Mouse (Mus musculus): ENCODE results near the gene Ndrg3.

DNA sequence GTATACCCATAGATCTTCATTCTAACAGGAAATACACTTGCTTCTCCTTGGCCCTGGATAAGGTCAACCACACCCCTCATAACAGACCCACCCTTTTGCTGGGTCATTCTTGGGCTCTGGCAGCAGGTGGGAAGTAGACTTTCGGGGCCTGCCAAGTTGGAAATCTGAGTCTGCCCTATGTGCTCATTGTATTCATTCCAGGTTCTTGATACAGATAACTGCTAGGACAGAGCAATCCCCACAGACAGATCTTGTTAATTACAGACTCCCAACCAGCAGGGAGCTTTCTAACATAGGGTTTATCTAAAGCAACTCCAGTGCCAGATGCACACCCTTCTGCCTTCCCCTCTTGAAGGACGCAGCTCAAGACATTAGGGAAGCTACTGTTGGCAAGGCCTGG lies 9.0 kb downstream of the Ndrg3 start:
- no peak for TF ChIP-seq CTCF (IDR thresholded peaks at IDR 0.05; ENCODE audit: control insufficient read depth, insufficient read depth, insufficient read length)
- TF ChIP-seq USF1 (IDR thresholded peaks at IDR 0.05; ENCODE audit: low read depth): no peak
- no peak for TF ChIP-seq MAX (IDR thresholded peaks at IDR 0.05)
- TF ChIP-seq MYOD1 (IDR thresholded peaks at IDR 0.05; ENCODE audit: control insufficient read depth, insufficient read length, low read depth): no peak
- TF ChIP-seq MYOG (IDR thresholded peaks at IDR 0.05; ENCODE audit: control insufficient read depth, extremely low read depth, insufficient read length): no peak
- no peak for TF ChIP-seq FOSL1 (IDR thresholded peaks at IDR 0.05; ENCODE audit: insufficient read depth, low read length, poor library complexity, severe bottlenecking)
- no peak for TF ChIP-seq CEBPB (IDR thresholded peaks at IDR 0.05; ENCODE audit: low read depth)
